Mouse (Mus musculus): ENCODE results near the gene Efna1. TPM values are rescaled to one million over a fixed set of nuclear protein-coding genes. Genes with fewer than 3 reads are reported as not detected.

The Efna1 gene
- polyA plus RNA-seq, 1 experiment from 2014 or later = 174 TPM

DNA sequence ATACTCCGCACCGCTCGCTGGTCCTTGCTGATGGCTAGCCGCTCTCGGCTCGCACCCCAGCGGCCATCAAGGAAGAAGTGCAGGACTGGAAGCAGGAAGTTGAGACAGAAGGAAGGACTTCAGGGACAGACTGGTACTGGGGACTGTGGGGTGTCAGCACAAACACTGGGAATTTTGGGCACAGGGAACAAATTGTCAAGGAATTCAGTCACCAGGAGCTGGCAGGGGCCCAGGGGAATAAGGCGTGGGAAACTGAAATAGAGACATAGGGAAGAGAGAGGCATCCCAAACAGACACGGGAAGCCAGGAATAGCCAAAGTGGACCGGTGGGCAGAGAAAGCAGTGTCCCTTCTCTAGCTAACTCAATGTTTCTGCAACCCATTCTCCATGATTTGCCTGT is 44.4 kb downstream of the Efna1 start:
- H3K27ac ChIP-seq (ENCODE audit: low read length) = no peak overlapping the region
- 77% methylated on average over 10 of the region's 10 CpGs for WGBS
- no peak for ATAC-seq
- H3K4me2 ChIP-seq (replicated peaks; ENCODE audit: low read depth, low read length) = no peak overlapping the region
- H3K36me3 ChIP-seq (ENCODE audit: insufficient read depth, low read length) = no peaks in the 10 kb centered on the region
- H3K9me3 ChIP-seq (ENCODE audit: low read length) = no peaks in the 10 kb centered on the region
- peaks cover 7% of the 10 kb centered on the region for H3K4me1 ChIP-seq (ENCODE audit: insufficient read depth, low read depth, low read length)
- H3K9ac ChIP-seq (replicated peaks; ENCODE audit: low read depth) = no peak overlapping the region
- no peak overlapping the region for H3K4me3 ChIP-seq (ENCODE audit: low read depth, low read length)
- TF ChIP-seq EP300 (IDR thresholded peaks at IDR 0.05) = no peak
- DNase-seq (ENCODE audit: low spot score) = no peak
- H3K27me3 ChIP-seq (replicated peaks; ENCODE audit: insufficient read depth, low read length) = no peaks in the 10 kb centered on the region

DNA sequence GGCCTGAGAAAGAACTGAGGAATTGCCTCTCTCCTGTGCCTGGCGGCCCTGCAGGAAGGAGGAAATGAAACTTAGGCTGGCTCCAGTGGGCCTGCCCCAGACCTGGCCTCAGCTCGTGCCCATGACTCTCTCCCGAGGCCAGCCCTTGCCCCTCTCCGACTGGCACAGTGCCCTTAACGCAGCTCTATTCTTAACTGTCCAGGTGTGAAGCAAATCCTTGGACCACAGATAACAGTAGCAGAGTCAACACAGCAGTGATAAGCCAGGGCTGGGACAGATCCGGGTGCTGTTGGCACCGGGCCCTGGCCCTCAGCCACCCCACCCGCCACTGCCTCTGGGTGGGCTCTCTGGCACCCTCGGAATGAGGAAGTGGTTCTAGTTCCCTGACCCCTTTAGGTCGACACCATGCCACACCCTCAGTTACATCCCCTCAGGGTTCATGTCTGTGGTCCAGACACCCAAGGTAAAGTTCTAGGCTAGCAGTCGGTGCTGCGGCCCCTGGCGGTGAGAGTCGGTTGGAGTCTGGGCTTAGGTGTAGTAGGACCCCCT is 47.3 kb downstream of the Efna1 start:
- H3K4me2 ChIP-seq (replicated peaks; ENCODE audit: low read depth, low read length) = peak overlapping the region; percentile 69; the same call in 1 of the 2 replicates
- TF ChIP-seq CTCF (IDR thresholded peaks at IDR 0.05) (peak; percentile 52), EP300 (IDR thresholded peaks at IDR 0.05) (no peak)
- ATAC-seq = peak; percentile 56
- peak overlapping the region; percentile 88 for H3K27ac ChIP-seq (ENCODE audit: low read length)
- WGBS = 23% methylated on average over 14 of the region's 14 CpGs
- H3K4me1 ChIP-seq (ENCODE audit: insufficient read depth, low read depth, low read length) = peaks cover 7% of the 10 kb centered on the region
- H3K9ac ChIP-seq (replicated peaks; ENCODE audit: low read depth) = no peak overlapping the region
- H3K36me3 ChIP-seq (ENCODE audit: insufficient read depth, low read length) = no peaks in the 10 kb centered on the region
- H3K27me3 ChIP-seq (replicated peaks; ENCODE audit: insufficient read depth, low read length) = no peaks in the 10 kb centered on the region
- no peak overlapping the region for H3K4me3 ChIP-seq (ENCODE audit: low read depth, low read length)
- no peaks in the 10 kb centered on the region for H3K9me3 ChIP-seq (ENCODE audit: low read length)
- peak; percentile 69 for DNase-seq (ENCODE audit: low spot score)

- H3K9ac ChIP-seq (replicated peaks; ENCODE audit: low read depth) = no peak overlapping the region
- ATAC-seq = peak; percentile 22
- peak overlapping the region; percentile 88 for H3K27ac ChIP-seq (ENCODE audit: low read length)
- peak overlapping the region; percentile 69 for H3K4me2 ChIP-seq (replicated peaks; ENCODE audit: low read depth, low read length)
- H3K4me3 ChIP-seq (ENCODE audit: low read depth, low read length) = no peak overlapping the region
- 51% methylated on average over 6 of the region's 6 CpGs for WGBS
- no peaks in the 10 kb centered on the region for H3K27me3 ChIP-seq (replicated peaks; ENCODE audit: insufficient read depth, low read length)
- TF ChIP-seq EP300 (IDR thresholded peaks at IDR 0.05) (no peak), CTCF (IDR thresholded peaks at IDR 0.05) (no peak)
- H3K4me1 ChIP-seq (ENCODE audit: insufficient read depth, low read depth, low read length) = peaks cover 7% of the 10 kb centered on the region
- H3K9me3 ChIP-seq (ENCODE audit: low read length) = no peaks in the 10 kb centered on the region
- peak; percentile 66 for DNase-seq (ENCODE audit: low spot score)
- H3K36me3 ChIP-seq (ENCODE audit: insufficient read depth, low read length) = no peaks in the 10 kb centered on the region
Observed at GRCm38 (mm10) chr3:89232614-89233013, 48.3 kb downstream of the Efna1 start.

DNA sequence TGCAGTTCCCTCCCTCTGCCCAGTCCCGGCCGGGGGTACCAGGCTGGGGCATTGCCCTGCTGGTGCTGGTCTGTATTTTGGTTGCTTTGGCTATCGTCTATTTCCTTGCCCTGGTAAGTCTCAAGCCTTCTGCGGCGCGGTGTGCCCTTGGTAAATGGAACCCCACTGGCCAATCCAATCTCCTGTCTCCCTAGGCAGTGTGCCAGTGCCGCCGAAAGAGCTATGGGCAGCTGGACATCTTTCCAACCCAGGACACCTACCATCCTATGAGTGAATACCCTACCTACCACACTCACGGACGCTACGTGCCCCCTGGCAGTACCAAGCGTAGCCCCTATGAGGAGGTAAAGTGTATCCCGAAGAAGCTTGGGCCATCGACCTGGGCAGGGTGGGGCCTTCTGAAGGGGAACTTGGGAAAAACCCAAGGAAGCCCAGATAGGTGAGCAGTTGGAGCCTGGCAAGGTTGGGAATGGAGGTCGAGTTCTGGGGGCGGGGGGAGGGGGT is 49.1 kb downstream of the Efna1 start:
- ATAC-seq (no peak), DNase-seq (ENCODE audit: low spot score) (peak; percentile 5)
- Histone ChIP-seq H3K9ac (replicated peaks; ENCODE audit: low read depth) (no peak overlapping the region; the same call in 1 of the 2 replicates), H3K27ac (ENCODE audit: low read length) (peak overlapping the region; percentile 88), H3K4me3 (ENCODE audit: low read depth, low read length) (peak overlapping the region; percentile 36), H3K36me3 (ENCODE audit: insufficient read depth, low read length) (no peaks in the 10 kb centered on the region), H3K4me1 (ENCODE audit: insufficient read depth, low read depth, low read length) (peaks cover 10% of the 10 kb centered on the region), H3K27me3 (replicated peaks; ENCODE audit: insufficient read depth, low read length) (no peaks in the 10 kb centered on the region), H3K4me2 (replicated peaks; ENCODE audit: low read depth, low read length) (peak overlapping the region; percentile 69), H3K9me3 (ENCODE audit: low read length) (no peaks in the 10 kb centered on the region)
- 48% methylated on average over 16 of the region's 16 CpGs for WGBS
- TF ChIP-seq EP300 (IDR thresholded peaks at IDR 0.05) (no peak), CTCF (IDR thresholded peaks at IDR 0.05) (no peak)

DNA sequence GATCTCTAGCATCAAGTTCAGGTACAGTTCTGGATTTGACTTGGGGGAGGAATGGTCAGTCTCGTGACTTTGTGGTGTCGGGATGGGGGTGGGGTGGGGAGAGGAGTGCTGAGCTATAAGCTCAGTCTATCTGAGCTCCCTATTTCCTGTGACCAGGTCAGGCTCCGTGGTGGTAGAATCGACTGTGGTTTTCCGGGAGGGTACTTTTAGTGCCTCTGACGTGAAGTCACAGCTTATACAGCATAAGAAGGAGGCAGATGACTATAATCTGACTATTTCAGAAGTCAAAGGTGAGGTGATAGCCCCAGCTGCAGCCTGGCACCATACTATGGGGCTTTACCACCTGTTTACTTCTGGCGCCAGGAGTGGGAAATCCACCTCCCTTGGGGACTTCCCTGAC is 49.6 kb downstream of the Efna1 start:
- Histone ChIP-seq H3K9ac (replicated peaks; ENCODE audit: low read depth) (no peak overlapping the region), H3K4me2 (replicated peaks; ENCODE audit: low read depth, low read length) (peak overlapping the region; percentile 69), H3K4me1 (ENCODE audit: insufficient read depth, low read depth, low read length) (peaks cover 14% of the 10 kb centered on the region), H3K27ac (ENCODE audit: low read length) (peak overlapping the region; percentile 88; the same call in 1 of the 2 replicates), H3K27me3 (replicated peaks; ENCODE audit: insufficient read depth, low read length) (no peaks in the 10 kb centered on the region), H3K9me3 (ENCODE audit: low read length) (no peaks in the 10 kb centered on the region), H3K36me3 (ENCODE audit: insufficient read depth, low read length) (no peaks in the 10 kb centered on the region), H3K4me3 (ENCODE audit: low read depth, low read length) (peak overlapping the region; percentile 36)
- TF ChIP-seq CTCF (IDR thresholded peaks at IDR 0.05) (no peak), EP300 (IDR thresholded peaks at IDR 0.05) (no peak)
- 28% methylated on average over 7 of the region's 7 CpGs for WGBS
- DNase-seq (ENCODE audit: low spot score) = peak; percentile 5
- no peak for ATAC-seq

DNA sequence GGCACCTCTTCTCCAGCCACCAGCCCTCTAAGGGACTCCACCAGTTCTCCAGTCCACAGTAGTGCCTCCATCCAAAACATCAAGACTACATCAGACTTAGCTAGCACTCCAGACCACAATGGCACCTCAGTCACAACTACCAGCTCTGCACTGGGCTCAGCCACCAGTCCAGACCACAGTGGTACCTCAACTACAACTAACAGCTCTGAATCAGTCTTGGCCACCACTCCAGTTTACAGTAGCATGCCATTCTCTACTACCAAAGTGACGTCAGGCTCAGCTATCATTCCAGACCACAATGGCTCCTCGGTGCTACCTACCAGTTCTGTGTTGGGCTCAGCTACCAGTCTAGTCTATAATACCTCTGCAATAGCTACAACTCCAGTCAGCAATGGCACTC is 50.4 kb downstream of the Efna1 start:
- TF ChIP-seq CTCF (IDR thresholded peaks at IDR 0.05) (no peak), EP300 (IDR thresholded peaks at IDR 0.05) (no peak)
- Histone ChIP-seq H3K9ac (replicated peaks; ENCODE audit: low read depth) (no peak overlapping the region), H3K27ac (ENCODE audit: low read length) (peak overlapping the region; percentile 85), H3K4me1 (ENCODE audit: insufficient read depth, low read depth, low read length) (peaks cover 18% of the 10 kb centered on the region), H3K36me3 (ENCODE audit: insufficient read depth, low read length) (no peaks in the 10 kb centered on the region), H3K9me3 (ENCODE audit: low read length) (no peaks in the 10 kb centered on the region), H3K4me3 (ENCODE audit: low read depth, low read length) (peak overlapping the region; percentile 36; the same call in 1 of the 2 replicates), H3K27me3 (replicated peaks; ENCODE audit: insufficient read depth, low read length) (no peaks in the 10 kb centered on the region), H3K4me2 (replicated peaks; ENCODE audit: low read depth, low read length) (peak overlapping the region; percentile 69)
- peak; percentile 37 for DNase-seq (ENCODE audit: low spot score)
- 52% methylated on average over 2 of the region's 2 CpGs for WGBS
- ATAC-seq = no peak
